Mouse (Mus musculus) liver, embryonic 14.5 days (tissue): Measurements from ENCODE around the gene Avil. TPM values are rescaled to one million over a fixed set of nuclear protein-coding genes. Genes with fewer than 3 reads are reported as not detected.
"Not testable (repeated sequence)": the region's sequence is repeated elsewhere in the genome, so short reads cannot be mapped to it uniquely, and the experiment has no call there.

Source experiments
- ATAC-seq: fragments of 200-750 bp; cut with Nextera tagmentation; 2 replicates; pipeline ENCODE4 v1.8.0; 2017; ENCODE audit warnings: moderate number of reproducible peaks, mild to moderate bottlenecking, moderate library complexity; ENCODE audit not compliant: insufficient read depth
- DNase-seq, 3 experiments: peaks; one replicate each; pipeline ENCODE4 v3.0.0-alpha.2; 2012 to 2013; ENCODE audit warnings: low read depth in 3 of 3, low spot score in 3 of 3
- H3K27ac ChIP-seq: fragments of 300-500 bp; sonication (generic); 2 replicates; pipeline ENCODE4 v1.5.1; 2014; ENCODE audit warnings: moderate library complexity, mild to moderate bottlenecking, control low read depth, inconsistent platforms
- H3K27me3 ChIP-seq: fragments of 300-500 bp; sonication (generic); 2 replicates; pipeline ENCODE4 v1.6.1; 2014; ENCODE audit warnings: mild to moderate bottlenecking, low read length, moderate library complexity; ENCODE audit not compliant: control insufficient read depth, insufficient read depth
- H3K36me3 ChIP-seq: fragments of 300-500 bp; sonication (generic); replicated peaks from 2 replicates; pipeline ENCODE4 v1.6.1; 2014; ENCODE audit warnings: low read depth; ENCODE audit not compliant: control insufficient read depth, insufficient read depth
- H3K4me1 ChIP-seq, 2 experiments: fragments of 200-500 bp in 1 of 2; fragments of 300-500 bp in 1 of 2; sonication (generic) in 1 of 2; replicated peaks; 2 replicates each; pipeline ENCODE4 v1.6.1; 2012 to 2014; ENCODE audit warnings: antibody characterized with exemption in 1 of 2, inconsistent platforms in 1 of 2, low read length in 1 of 2; ENCODE audit not compliant: control insufficient read depth in 2 of 2, insufficient read depth in 2 of 2
- H3K4me2 ChIP-seq: fragments of 300-500 bp; sonication (generic); 2 replicates; pipeline ENCODE4 v1.6.1; 2014; ENCODE audit warnings: low read depth, mild to moderate bottlenecking, control low read depth, moderate library complexity
- H3K4me3 ChIP-seq, 2 experiments: fragments of 200-500 bp in 1 of 2; fragments of 300-500 bp in 1 of 2; sonication (generic) in 1 of 2; 2 replicates each; pipeline ENCODE4 v1.5.1; 2012 to 2014; ENCODE audit warnings: low read depth in 2 of 2, low read length in 2 of 2, mild to moderate bottlenecking in 2 of 2, control low read depth in 1 of 2, inconsistent platforms in 1 of 2, moderate library complexity in 1 of 2; ENCODE audit not compliant: insufficient read depth in 1 of 2
- H3K9ac ChIP-seq: fragments of 300-500 bp; sonication (generic); replicated peaks from 2 replicates; pipeline ENCODE4 v1.6.1; 2014; ENCODE audit warnings: mild to moderate bottlenecking, control low read depth, moderate library complexity
- H3K9me3 ChIP-seq: fragments of 300-500 bp; sonication (generic); 2 replicates; pipeline ENCODE4 v1.6.1; 2016; ENCODE audit warnings: low read length, mixed read lengths; ENCODE audit not compliant: control insufficient read depth
- CTCF ChIP-seq: IDR thresholded peaks from 2 replicates; pipeline ENCODE4 v1.5.1; 2016; ENCODE audit warnings: antibody characterized with exemption, low read depth, control low read depth
- EP300 ChIP-seq: IDR thresholded peaks from 2 replicates; pipeline ENCODE4 v1.6.1; 2016; ENCODE audit warnings: antibody characterized with exemption, low read depth
- WGBS: fragments of 180-500 bp; shearing (Covaris S2); extraction: QIAGEN DNeasy Blood & Tissue Kit; methylation state at CpG from one replicate; pipeline ENCODE4 v1.1.7; 2014; ENCODE audit not compliant: insufficient replicate concordance; 5-methylcytosine and 5-hydroxymethylcytosine counted together
- polyA plus RNA-seq, 2 experiments: library from polyadenylated mRNA; depleted of rRNA in 1 of 2; stranded (reverse) in 1 of 2; unstranded in 1 of 2; fragments of >200 nt; fragmentation: Nextera tagmentation in 1 of 2; extraction: Ambion mirVana in 1 of 2; gene quantifications; 2 replicates each; pipeline versions ENCODE4 v1.2.1 to v1.2.3; 2012 to 2014

Avil gene
- polyA plus RNA-seq, 2 experiments = 0.03 to 0.12 TPM

GRCm38 (mm10) chr10:127061085-127061484 is 60.6 kb downstream of the Avil start:
- 36% methylated on average over 5 of the region's 5 CpGs for WGBS
- Histone ChIP-seq H3K36me3 (peaks cover 14% of the 10 kb centered on the region), H3K4me2 (no peak overlapping the region), H3K4me3 (no peak overlapping the region), H3K4me1 (peaks cover 8 to 13% of the 10 kb centered on the region in 2 experiments; a peak in 3 of 4 replicates), H3K27ac (no peak overlapping the region), H3K9me3 (no peaks in the 10 kb centered on the region), H3K27me3 (peaks cover 55% of the 10 kb centered on the region), H3K9ac (no peak overlapping the region)
- DNase-seq (no peak), ATAC-seq (no peak)
- no peak for TF ChIP-seq CTCF
- TF ChIP-seq EP300 = no peak

DNA sequence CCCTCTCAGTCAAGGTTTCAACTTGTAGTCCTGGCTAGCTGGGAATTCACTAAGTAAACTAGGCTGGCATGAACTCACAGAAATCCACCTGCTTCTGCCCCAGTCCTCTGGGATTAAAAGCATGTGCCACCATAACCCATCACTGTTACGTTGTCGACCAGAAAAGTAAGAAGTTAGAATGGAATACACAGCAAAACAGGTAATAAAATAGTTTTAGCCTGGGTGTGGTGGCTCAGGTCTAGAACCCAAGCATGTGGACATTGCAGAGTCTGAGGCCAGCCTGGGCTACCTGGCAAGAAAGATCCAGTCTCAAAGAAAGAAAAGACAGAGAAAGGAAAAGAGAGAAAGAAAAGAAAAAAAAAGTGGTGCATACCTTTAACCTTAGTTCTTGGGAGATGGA is 61.0 kb downstream of the Avil start:
- no peak for ATAC-seq
- H3K36me3 ChIP-seq = peaks cover 19% of the 10 kb centered on the region
- no peak overlapping the region for H3K4me2 ChIP-seq
- no peak overlapping the region for H3K27ac ChIP-seq
- H3K9me3 ChIP-seq = no peaks in the 10 kb centered on the region
- no peak overlapping the region for H3K4me3 ChIP-seq
- H3K9ac ChIP-seq = no peak overlapping the region
- no peak for DNase-seq
- 64% methylated on average over 2 of the region's 2 CpGs for WGBS
- H3K27me3 ChIP-seq = peaks cover 55% of the 10 kb centered on the region
- peaks cover 8 to 13% of the 10 kb centered on the region in 2 experiments; a peak in 3 of 4 replicates for H3K4me1 ChIP-seq
- TF ChIP-seq CTCF = no peak
- no peak for TF ChIP-seq EP300

- Histone ChIP-seq H3K36me3 (peaks cover 24% of the 10 kb centered on the region), H3K4me1 (peaks cover 8 to 13% of the 10 kb centered on the region in 2 experiments; a peak in 3 of 4 replicates), H3K27me3 (peaks cover 54% of the 10 kb centered on the region)
- 57% methylated on average over 4 of the region's 4 CpGs for WGBS
- not testable (repeated sequence) for DNase-seq, H3K9me3 ChIP-seq, H3K9ac ChIP-seq, H3K27ac ChIP-seq, ATAC-seq, H3K4me2 ChIP-seq, H3K4me3 ChIP-seq
Observed at GRCm38 (mm10) chr10:127062101-127062500, 61.6 kb downstream of the Avil start.

GRCm38 (mm10) chr10:127062503-127062902 is 62.0 kb downstream of the Avil start:
- H3K9ac ChIP-seq = no peak overlapping the region
- H3K36me3 ChIP-seq = peaks cover 27% of the 10 kb centered on the region
- no peak for DNase-seq
- H3K4me2 ChIP-seq = peak overlapping the region; percentile 93
- peak overlapping the region in 1 of 2 experiments; percentile 79; a peak in 1 of 4 replicates for H3K4me3 ChIP-seq
- whole genome bisulfite sequencing = 49% methylated on average over 5 of the region's 5 CpGs
- no peak for ATAC-seq
- H3K4me1 ChIP-seq = peaks cover 8 to 13% of the 10 kb centered on the region in 2 experiments; a peak in 3 of 4 replicates
- TF ChIP-seq CTCF (no peak), EP300 (no peak)
- H3K9me3 ChIP-seq = no peaks in the 10 kb centered on the region
- H3K27ac ChIP-seq = no peak overlapping the region
- H3K27me3 ChIP-seq = peaks cover 51% of the 10 kb centered on the region

DNA sequence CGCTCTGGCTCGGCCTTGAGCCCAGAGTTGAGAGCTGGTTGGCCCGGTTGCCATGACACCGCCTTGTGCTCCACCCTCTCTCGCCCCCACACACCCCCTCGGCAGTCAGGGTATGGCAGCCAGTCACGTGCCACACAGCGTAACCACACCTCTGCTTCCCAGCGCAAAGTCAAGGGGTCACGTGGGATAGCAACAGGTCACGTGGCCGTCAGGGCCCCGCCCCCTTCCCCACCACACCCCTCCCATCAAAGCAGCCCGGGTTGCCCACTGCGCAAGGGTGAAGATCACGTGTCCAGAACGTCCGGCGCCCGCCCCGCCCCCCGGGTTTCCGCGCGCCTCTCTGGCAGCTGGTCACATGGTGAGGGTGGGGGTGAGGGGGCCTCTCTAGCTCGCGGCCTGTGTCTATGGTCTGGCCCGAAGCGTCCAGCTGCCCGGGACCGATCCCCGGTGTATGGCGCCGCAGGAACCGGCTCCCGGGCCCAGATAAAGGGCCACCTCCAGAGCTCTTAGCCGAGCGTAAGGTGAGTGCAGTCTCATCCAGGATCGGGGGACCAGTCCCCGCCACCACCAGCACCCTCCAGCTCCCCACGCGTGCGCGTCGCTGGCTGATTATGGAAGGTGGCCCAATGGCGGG is 62.8 kb downstream of the Avil start, which contains the start of gene Cdk4:
Gene Cdk4, plus strand, starts transcription at position 296 of the 634 bp plus-strand sequence.
- DNase-seq (peak; percentile 92 to 94 (median 94)), ATAC-seq (peak; percentile 90)
- H3K27ac ChIP-seq = peak within 1 kb of the TSS; percentile 52
- TF ChIP-seq CTCF = no peak
- TF ChIP-seq EP300 = no peak
- H3K36me3 ChIP-seq = peaks cover 31% of the 10 kb centered on the region
- WGBS = under 1% methylated on average over 46 of the region's 46 CpGs
- no peaks in the 10 kb centered on the region for H3K9me3 ChIP-seq
- peak within 1 kb of the TSS; percentile 93 for H3K4me2 ChIP-seq
- H3K4me1 ChIP-seq = peaks cover 8 to 14% of the 10 kb centered on the region in 2 experiments; a peak in 3 of 4 replicates
- H3K9ac ChIP-seq = peak within 1 kb of the TSS; percentile 77
- peak within 1 kb of the TSS; percentile 79 to 89 for H3K4me3 ChIP-seq
- peaks cover 44% of the 10 kb centered on the region for H3K27me3 ChIP-seq
